Mouse (Mus musculus) cortical plate, adult 2 months (tissue): ENCODE data around the gene Gm16485. TPM values are rescaled to one million over a fixed set of nuclear protein-coding genes. Genes with fewer than 3 reads are reported as not detected.

Experiments
- H3K27ac ChIP-seq: fragments of 200-500 bp; 2 replicates; pipeline ENCODE4 v1.5.1; 2012; ENCODE audit warnings: low read length, control low read depth, inconsistent platforms; ENCODE audit not compliant: insufficient read depth
- H3K4me1 ChIP-seq: fragments of 200-500 bp; 2 replicates; pipeline ENCODE4 v1.6.1; 2011; ENCODE audit warnings: low read length; ENCODE audit not compliant: control insufficient read depth, insufficient read depth
- H3K4me3 ChIP-seq: fragments of 200-500 bp; 2 replicates; pipeline ENCODE4 v1.5.1; 2011; ENCODE audit warnings: mild to moderate bottlenecking, low read length, control low read depth; ENCODE audit not compliant: insufficient read depth
- CTCF ChIP-seq: fragments of 200-500 bp; IDR thresholded peaks from 2 replicates; pipeline ENCODE4 v1.5.1; 2011; ENCODE audit warnings: mild to moderate bottlenecking, control low read depth, low read length; ENCODE audit not compliant: insufficient read depth; ENCODE audit errors: extremely low read depth
- POLR2A ChIP-seq: fragments of 200-500 bp; IDR thresholded peaks from 2 replicates; pipeline ENCODE4 v1.6.1; 2011; ENCODE audit warnings: mild to moderate bottlenecking, low read length, control low read depth; ENCODE audit not compliant: insufficient read depth; ENCODE audit errors: extremely low read depth
- polyA plus RNA-seq: library from polyadenylated mRNA; depleted of rRNA; stranded (reverse); fragments of >200 nt; gene quantifications from 2 replicates; pipeline ENCODE4 v1.2.3, GENCODE M21; 2012; rRNA removed

The Gm16485 gene
- polyA plus RNA-seq = 9.6 and 9.7 TPM in 2 replicates

GRCm38 (mm10) chr9:8971491-8971890 is at the start of gene Gm16485:
Gene Gm16485, plus strand, starts transcription at chr9:8971791.
- H3K27ac ChIP-seq = no peak within 1 kb of the TSS
- no peak within 1 kb of the TSS for H3K4me3 ChIP-seq
- no peak for TF ChIP-seq POLR2A
- TF ChIP-seq CTCF = no peak
- no peaks in the 10 kb centered on the region for H3K4me1 ChIP-seq

DNA sequence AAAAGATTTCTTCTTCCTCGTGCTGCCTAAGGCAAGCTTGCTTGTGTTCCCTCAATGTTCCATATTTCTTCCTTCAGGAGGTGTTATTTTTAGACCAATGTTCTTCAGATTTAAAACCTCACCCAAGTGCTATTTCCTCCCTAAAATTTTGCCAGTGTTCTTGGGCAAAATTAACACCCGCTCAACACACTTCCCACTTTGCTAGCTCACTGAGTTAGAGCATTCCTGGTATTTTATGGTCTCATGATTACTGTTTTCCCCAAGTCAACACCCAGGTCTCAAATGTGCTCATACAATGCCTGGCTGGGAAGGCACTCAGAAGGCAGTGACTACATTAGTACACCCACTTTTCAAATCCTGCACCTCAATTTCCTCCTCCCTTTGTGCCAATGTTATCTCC is 44.0 kb upstream of the Gm16485 start:
- Histone ChIP-seq H3K4me3 (no peak overlapping the region), H3K4me1 (no peaks in the 10 kb centered on the region), H3K27ac (no peak overlapping the region)
- no peak for TF ChIP-seq CTCF
- no peak for TF ChIP-seq POLR2A

DNA sequence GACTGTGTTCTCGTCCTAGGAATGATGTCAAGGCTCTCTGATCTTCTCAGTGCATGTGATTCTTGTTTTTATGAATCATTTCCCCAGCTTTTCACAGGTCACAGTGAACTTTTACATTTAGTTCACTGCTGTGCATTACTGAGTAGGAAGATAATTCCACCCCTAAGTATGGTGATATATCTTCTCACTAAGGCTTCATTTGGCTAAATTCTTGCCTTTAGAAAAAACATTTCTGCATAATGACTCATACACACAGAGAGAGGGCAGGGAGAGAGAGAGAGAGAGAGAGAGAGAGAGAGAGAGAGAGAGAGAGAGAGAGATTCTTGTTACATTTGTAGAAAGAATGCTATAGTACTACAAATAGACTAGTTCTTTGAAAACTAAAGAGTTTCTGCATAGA is 33.8 kb upstream of the Gm16485 start:
- H3K4me3 ChIP-seq = no peak overlapping the region
- no peak overlapping the region for H3K27ac ChIP-seq
- no peaks in the 10 kb centered on the region for H3K4me1 ChIP-seq
- TF ChIP-seq POLR2A (no peak), CTCF (no peak)

GRCm38 (mm10) chr9:8953306-8953705 is 18.3 kb upstream of the Gm16485 start:
- Histone ChIP-seq H3K4me3 (no peak overlapping the region), H3K27ac (no peak overlapping the region), H3K4me1 (no peaks in the 10 kb centered on the region)
- TF ChIP-seq CTCF = no peak
- no peak for TF ChIP-seq POLR2A

- no peak overlapping the region for H3K27ac ChIP-seq
- no peaks in the 10 kb centered on the region for H3K4me1 ChIP-seq
- TF ChIP-seq POLR2A (no peak), CTCF (peak; percentile 61)
- H3K4me3 ChIP-seq = no peak overlapping the region
Observed at GRCm38 (mm10) chr9:8964512-8965133, 7.0 kb upstream of the Gm16485 start.

GRCm38 (mm10) chr9:8970240-8970639 is 1.4 kb upstream of the Gm16485 start:
- H3K4me1 ChIP-seq = no peaks in the 10 kb centered on the region
- TF ChIP-seq POLR2A = no peak
- TF ChIP-seq CTCF = no peak
- no peak overlapping the region for H3K27ac ChIP-seq
- no peak overlapping the region for H3K4me3 ChIP-seq

- H3K4me3 ChIP-seq = no peak overlapping the region
- no peak for TF ChIP-seq CTCF
- TF ChIP-seq POLR2A = no peak
- no peak overlapping the region for H3K27ac ChIP-seq
- no peaks in the 10 kb centered on the region; the same call in 1 of the 2 replicates for H3K4me1 ChIP-seq
Observed at GRCm38 (mm10) chr9:8977775-8978174, 6.2 kb downstream of the Gm16485 start.

- no peak overlapping the region for H3K27ac ChIP-seq
- no peak overlapping the region for H3K4me3 ChIP-seq
- H3K4me1 ChIP-seq = no peaks in the 10 kb centered on the region; the same call in 1 of the 2 replicates
- TF ChIP-seq CTCF = no peak
- TF ChIP-seq POLR2A = no peak
Observed at GRCm38 (mm10) chr9:8982315-8982714, 10.7 kb downstream of the Gm16485 start.

DNA sequence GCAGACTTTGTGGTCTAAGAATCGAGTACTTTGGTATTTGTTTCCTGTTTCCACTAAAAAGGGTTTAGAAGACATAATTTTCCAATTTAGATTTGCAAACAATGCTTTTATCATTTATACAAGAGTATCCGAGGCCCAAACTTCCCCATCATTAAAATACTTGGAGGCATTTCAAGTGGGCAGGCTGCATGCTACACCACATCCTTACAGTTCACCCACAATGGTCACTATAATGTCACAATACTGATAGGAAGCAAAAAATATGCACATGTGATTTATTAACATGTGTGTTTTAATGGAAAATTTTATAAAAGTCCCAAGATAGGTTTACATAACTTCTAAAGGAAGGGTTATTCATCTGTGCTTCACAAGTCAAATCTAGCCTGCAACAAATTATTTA is 24.9 kb downstream of the Gm16485 start:
- TF ChIP-seq POLR2A = no peak
- TF ChIP-seq CTCF = no peak
- no peak overlapping the region for H3K4me3 ChIP-seq
- no peak overlapping the region for H3K27ac ChIP-seq
- H3K4me1 ChIP-seq = no peaks in the 10 kb centered on the region

DNA sequence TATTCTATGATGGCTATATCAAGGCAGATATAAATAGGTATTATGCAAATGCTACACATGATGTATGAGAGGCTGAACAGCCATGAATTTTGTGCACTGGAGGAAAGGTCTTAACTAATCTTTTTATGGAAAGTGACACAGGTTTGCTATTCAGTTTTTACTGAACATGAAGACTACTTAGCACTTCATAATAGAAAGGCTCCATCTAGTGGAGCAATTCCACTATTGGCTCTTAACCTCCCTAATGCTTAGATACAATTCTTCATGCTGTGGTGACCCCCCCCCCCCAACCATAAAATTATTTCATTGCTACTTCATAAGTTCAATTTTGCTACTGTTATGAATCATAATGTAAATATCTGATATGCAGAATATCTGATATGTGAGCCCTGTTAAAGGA is 29.6 kb downstream of the Gm16485 start:
- TF ChIP-seq POLR2A (no peak), CTCF (no peak)
- Histone ChIP-seq H3K4me1 (no peaks in the 10 kb centered on the region), H3K4me3 (no peak overlapping the region), H3K27ac (no peak overlapping the region)
